13 mouse cellular contexts compared by ENCODE assay signal in genomic region chr7:99392696-99393095, GRCm38 (mm10).
"Had no signal": no experiment of that assay in that cellular context is flagged by ENCODE, and none has a peak within 500 bp of the region (broad histone marks: within the 10 kb centered on the region; RNA-seq: fewer than 3 reads in every experiment).

No protein-coding gene starts in this region.

- H3K27ac ChIP-seq: kidney, postnatal 0 days; liver, embryonic 13.5 days; lung, embryonic 15.5 days had no signal

- H3K4me3 ChIP-seq: liver, embryonic 13.5 days; lung, embryonic 15.5 days; myocyte; stomach, embryonic 15.5 days had no signal

- H3K9me3 ChIP-seq: liver, embryonic 13.5 days; lung, embryonic 15.5 days; stomach, embryonic 15.5 days had no signal

- ATAC-seq: liver, postnatal 0 days had no signal

- DNase-seq: kidney, adult 9 months; kidney, postnatal 36 days; liver; liver, embryonic 13.5 days; liver, postnatal 0 days; midbrain, embryonic 14.5 days; right cerebral cortex, postnatal 14 days; thymus, adult 2 months; thymus, postnatal 25 days had no signal

- H3K27me3 ChIP-seq: liver, embryonic 13.5 days; lung, embryonic 15.5 days; stomach, embryonic 15.5 days had no signal

- H3K36me3 ChIP-seq: liver, embryonic 13.5 days; lung, embryonic 15.5 days; stomach, embryonic 15.5 days had no signal

- H3K9ac ChIP-seq: liver, embryonic 13.5 days; liver, postnatal 0 days; lung, embryonic 15.5 days; stomach, embryonic 15.5 days had no signal

- H3K4me2 ChIP-seq: liver, embryonic 13.5 days; lung, embryonic 15.5 days; stomach, embryonic 15.5 days had no signal
